Mouse (Mus musculus) limb, embryonic 10.5 days (tissue): ENCODE measurements at regions not wholly inside any gene's neighbourhood (a gene's known extent, or its start where the extent isn't known, plus 50 kb on each side); places are given as distances from the start of the nearest gene placed in this dataset.

Experiments used
- DNase-seq: peaks from one replicate; pipeline ENCODE4 v3.0.0-alpha.2; 2017; ENCODE audit warnings: low spot score
- H3K27ac ChIP-seq: fragments of 300-500 bp; sonication (generic); 2 replicates; pipeline ENCODE4 v1.5.1; 2016; ENCODE audit warnings: mild to moderate bottlenecking
- H3K27me3 ChIP-seq: fragments of 300-500 bp; sonication (generic); 2 replicates; pipeline ENCODE4 v1.6.1; 2016; ENCODE audit warnings: low read depth, mild to moderate bottlenecking; ENCODE audit not compliant: poor library complexity, severe bottlenecking
- H3K36me3 ChIP-seq: fragments of 300-500 bp; sonication (generic); 2 replicates; pipeline ENCODE4 v1.6.1; 2016; ENCODE audit warnings: mild to moderate bottlenecking, moderate library complexity
- H3K4me1 ChIP-seq: fragments of 300-500 bp; sonication (generic); 2 replicates; pipeline ENCODE4 v1.6.1; 2016
- H3K4me3 ChIP-seq: fragments of 300-500 bp; sonication (generic); 2 replicates; pipeline ENCODE4 v1.5.1; 2016; ENCODE audit warnings: mild to moderate bottlenecking, moderate library complexity
- H3K9me3 ChIP-seq: fragments of 300-500 bp; sonication (generic); replicated peaks from 2 replicates; pipeline ENCODE4 v1.6.1; 2016; ENCODE audit warnings: mild to moderate bottlenecking
- WGBS: fragments of 180-500 bp; shearing (Covaris S2); methylation state at CpG from one replicate; pipeline ENCODE4 v1.1.7; 2016; 5-methylcytosine and 5-hydroxymethylcytosine counted together

DNA sequence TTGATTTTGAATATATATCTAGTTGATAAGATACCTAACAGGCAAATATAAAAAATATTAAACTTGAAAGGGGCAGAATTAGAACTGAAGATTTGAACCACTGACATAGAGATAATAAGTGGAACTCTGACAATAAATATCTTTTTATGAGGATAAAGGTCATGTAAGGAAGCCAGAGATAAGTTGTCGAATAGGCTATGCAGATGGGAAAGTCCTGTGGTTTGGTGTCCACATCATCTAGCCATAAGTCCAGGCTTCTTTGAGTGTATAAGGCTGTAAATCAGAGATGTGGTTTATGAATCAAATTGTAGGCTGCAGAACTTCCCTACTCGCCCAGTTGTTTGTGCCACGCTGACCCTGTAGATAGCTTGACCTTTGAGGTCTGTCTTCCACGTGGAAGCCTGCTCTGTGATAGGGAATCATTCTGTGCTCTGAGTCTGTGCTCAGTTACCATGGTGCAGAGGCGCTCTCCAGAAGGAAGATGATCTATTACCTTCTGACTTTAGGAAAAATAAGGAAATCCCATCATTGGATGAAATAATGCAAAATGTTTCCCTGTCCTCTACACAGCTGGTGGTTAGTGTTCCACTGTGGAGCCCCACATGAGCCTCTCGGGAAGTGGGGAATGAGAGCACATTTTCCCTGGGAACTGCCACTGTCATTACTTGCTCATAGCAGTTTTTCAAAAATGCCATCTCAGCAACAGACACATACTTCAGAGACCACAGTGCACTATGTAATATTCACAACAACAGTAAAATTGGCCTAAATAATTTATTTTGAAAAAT, 56.3 kb upstream of the Slc5a12 start:
- H3K27me3 ChIP-seq = no peaks in the 10 kb centered on the region
- H3K4me1 ChIP-seq = no peaks in the 10 kb centered on the region
- H3K36me3 ChIP-seq = no peaks in the 10 kb centered on the region
- no peak for DNase-seq
- H3K27ac ChIP-seq = no peak overlapping the region
- WGBS = 78% methylated on average over 6 of the region's 6 CpGs
- H3K4me3 ChIP-seq = no peak overlapping the region
- no peaks in the 10 kb centered on the region for H3K9me3 ChIP-seq

GRCm38 (mm10) chr2:110541358-110541737, 55.8 kb upstream of the Slc5a12 start:
- no peak overlapping the region for H3K27ac ChIP-seq
- H3K36me3 ChIP-seq = no peaks in the 10 kb centered on the region
- DNase-seq = no peak
- no peak overlapping the region for H3K4me3 ChIP-seq
- H3K9me3 ChIP-seq = no peaks in the 10 kb centered on the region
- H3K4me1 ChIP-seq = no peaks in the 10 kb centered on the region
- H3K27me3 ChIP-seq = no peaks in the 10 kb centered on the region
- 86% methylated on average over 5 of the region's 5 CpGs for WGBS
